Mouse (Mus musculus) 3134 (cell line): Measurements from ENCODE around the gene Pde10a.

Experiments used
- DNase-seq: peaks from one replicate; pipeline ENCODE4 v3.0.0-alpha.2; 2011; ENCODE audit warnings: low spot score; ENCODE audit not compliant: insufficient read length; ENCODE audit errors: extremely low read depth

Gene Pde10a

DNA sequence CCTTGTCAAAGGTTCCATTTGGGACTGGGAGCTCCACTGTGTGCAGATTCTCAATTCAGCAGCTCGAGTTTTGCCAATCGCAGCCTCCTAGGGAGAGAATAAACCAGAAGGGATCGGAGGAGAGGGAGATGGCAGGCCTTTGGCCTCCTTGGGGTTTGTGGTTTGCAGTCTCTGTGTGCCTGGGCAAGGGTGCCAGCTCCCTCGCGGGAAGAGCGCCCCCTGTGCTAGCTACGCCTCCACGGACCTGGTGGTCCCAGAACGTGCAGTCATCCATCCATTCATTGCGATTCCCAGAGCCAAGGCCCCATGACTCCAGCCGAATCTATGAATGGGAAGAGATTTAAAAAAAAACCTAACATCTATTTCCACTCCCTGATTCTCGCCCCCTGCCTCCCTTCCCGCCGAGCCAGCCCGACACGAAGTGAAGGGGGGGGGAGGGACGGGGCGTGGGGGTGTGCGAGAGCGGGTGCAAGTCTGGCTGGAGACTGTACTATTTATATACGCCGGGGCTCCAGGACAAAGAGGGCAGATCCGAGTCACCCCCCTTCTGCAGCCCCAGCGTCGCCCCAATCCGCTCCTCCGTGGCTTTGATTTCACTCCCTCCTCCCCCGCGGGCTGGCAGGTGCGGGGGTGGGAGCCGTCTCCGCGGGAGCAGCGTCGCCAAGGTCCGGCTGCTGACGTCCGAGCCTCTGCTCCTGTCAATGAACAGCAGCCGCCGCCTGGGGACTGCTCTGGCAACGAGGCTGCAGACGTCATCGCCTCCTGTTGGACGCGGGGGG is 596 bp upstream of the Pde10a start:
- no peak for DNase-seq

- no peak for DNase-seq
Measured at GRCm38 (mm10) chr17:8525971-8526740, 984 bp downstream of the Pde10a start.

DNA sequence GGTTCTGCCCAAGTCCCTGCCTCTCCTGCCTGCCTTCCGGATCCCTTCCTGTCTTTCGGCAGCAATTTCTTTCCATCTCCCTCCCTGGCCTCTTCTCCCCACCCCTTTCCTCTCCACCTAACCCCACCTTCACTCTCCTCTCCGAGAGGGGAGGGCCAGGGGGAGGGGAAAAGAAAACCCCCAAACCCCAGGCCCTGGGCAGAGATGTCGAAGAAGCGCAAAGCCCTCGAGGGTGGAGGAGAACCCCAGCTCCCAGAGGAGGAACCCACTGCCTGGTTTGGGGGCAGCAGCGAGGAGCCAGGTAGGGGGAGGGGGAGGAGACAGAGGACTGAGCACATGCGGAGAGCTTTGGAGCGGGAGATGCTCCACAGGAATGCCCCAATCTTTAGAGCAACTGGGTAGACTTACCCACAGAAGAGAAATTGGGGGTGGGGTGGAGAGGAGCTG is 1.7 kb downstream of the Pde10a start:
- no peak for DNase-seq

DNA sequence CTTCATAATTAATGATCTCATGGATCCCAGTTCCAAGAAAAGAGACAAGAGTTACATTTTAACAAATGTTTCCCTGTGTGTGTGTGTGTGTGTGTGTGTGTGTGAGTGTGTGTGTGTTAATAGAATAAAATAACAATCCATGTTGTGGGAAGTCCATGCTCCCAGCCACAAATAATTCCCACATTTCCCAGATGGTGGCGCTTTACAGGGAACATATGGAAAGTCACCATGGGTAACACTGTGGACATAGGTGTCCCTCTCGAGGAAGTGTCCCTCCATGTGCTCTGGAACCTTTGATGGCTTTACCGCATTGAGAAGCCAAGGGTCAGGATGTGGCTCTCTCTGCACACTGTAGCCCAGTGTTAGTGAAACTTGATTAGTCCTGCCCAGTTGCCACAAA is 3.5 kb downstream of the Pde10a start:
- no peak for DNase-seq

- no peak for DNase-seq
Measured at GRCm38 (mm10) chr17:8532609-8533008, 7.4 kb downstream of the Pde10a start.

DNA sequence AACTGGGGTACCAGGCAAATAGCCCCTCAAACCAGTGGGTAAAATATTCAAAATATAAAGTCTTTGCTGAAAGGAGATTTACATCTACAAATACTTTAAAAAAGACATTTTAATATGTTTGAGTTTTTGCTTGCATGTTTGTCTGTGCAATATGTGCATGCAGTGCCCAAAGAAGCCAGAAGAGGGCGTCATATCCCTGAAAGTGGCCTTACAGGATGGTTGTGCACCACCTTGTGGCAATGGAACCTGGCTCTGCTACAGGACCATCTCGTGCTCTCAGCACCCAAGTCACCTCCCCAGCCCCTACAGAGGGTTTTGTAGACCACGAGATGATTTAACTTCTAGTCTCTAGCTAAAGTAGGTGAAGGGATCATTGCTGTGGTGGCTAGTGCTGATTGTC is 8.7 kb downstream of the Pde10a start:
- DNase-seq = no peak

- no peak for DNase-seq
Measured at GRCm38 (mm10) chr17:8536522-8536921, 11.3 kb downstream of the Pde10a start.

- DNase-seq = no peak
Measured at GRCm38 (mm10) chr17:8538102-8538501, 12.9 kb downstream of the Pde10a start.

DNA sequence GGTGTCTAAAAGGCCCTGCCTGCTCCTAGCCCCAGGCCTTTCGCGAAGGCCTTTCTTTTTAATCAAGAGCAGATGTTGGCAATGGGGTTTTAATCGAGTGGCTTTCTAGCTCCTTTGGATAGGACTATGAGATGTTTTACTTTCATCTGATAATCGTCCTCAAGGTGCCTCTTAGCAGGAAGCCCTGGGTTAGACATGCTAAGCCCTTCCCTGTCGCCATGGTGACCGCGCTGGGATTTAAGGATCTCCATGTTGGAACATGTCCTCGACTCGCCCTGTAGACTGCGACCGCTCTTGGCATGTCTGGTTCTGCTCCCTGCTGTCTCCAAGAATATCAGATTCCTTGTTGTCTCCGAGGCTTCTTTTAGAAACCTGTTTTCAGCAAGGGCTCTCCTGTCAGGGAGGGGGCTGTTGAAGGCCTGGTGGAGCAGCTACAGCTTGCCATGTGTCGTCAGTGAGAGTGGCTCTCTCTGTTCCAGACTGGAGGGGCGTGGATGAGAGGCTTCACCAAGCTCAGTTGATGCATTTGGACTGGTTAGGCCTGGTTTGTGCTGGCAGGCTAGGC is 16.9 kb downstream of the Pde10a start:
- no peak for DNase-seq

DNA sequence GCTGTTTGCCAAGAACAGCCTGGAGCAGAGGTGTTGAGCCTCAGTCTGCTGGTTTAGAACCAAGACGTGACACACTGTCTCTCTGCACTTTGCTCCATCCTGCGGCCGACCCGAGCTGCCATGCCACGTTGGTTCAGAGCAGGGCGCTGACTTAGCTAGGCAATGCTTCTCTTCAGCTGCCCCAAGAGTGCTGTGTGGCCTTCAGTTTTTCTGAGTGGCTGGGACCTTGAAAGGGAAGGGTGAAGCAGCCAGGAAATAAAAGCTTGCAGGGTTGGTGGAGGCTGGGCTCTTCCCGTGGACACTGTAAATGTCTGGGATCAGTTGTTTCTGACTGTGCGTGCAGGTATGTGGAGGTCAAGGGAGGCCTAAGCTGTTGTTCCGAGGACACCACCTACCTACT is 21.2 kb downstream of the Pde10a start:
- DNase-seq = no peak

- no peak for DNase-seq
Measured at GRCm38 (mm10) chr17:8548733-8549132, 23.6 kb downstream of the Pde10a start.

GRCm38 (mm10) chr17:8551641-8552040 is 26.5 kb downstream of the Pde10a start:
- no peak for DNase-seq

DNA sequence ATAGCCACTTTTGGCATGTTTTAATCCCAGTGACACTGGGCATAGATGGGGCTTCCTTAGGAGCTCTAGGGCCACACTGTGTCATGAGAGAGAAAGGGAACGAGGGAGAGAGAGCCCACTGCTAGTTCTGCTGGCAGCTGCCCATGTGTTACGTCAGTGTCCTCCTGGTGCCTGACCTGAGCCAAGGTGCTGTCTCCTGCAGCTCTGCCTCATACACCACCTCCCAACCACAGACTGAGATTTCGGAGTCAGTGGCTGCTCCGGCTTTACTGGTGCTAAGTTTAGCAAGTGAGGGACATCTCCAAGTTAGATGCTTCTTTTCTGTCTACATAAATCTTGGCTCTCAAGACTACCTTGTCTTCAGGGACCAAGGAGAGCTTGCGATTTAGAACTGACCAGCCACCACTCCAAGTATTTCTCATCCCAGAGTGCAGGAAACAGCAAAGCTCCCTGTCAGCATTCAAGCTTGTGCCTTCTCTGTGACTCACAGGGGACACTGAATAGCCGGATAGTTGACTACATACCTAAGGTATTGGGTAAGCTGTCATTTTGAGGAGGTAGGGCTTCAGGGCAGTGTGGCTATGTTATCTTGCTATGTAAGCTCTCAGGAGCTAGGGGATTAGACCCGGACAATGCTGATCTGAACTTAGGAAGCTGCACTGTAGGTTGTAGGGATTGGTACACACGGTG is 27.3 kb downstream of the Pde10a start:
- DNase-seq = peak; percentile 16

DNA sequence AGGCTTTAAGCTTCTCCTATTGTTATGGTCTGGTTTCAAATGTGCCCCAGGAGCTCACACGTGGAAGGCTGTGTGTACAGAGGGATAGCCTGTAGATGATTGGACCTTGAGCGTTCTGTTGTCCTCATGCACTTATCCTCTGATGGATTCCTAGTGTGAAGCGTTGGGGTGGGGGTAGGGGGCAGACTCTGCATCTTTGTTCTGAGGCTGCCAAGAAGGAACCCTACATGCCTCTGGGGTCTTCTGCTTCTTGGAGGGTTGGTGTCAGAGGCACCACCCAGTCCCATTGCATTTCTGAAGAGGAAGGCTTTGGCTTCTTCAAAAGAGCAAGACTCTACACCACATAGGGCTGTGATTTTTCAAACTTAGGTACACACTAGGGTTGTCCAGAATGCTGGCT is 28.4 kb downstream of the Pde10a start:
- no peak for DNase-seq

DNA sequence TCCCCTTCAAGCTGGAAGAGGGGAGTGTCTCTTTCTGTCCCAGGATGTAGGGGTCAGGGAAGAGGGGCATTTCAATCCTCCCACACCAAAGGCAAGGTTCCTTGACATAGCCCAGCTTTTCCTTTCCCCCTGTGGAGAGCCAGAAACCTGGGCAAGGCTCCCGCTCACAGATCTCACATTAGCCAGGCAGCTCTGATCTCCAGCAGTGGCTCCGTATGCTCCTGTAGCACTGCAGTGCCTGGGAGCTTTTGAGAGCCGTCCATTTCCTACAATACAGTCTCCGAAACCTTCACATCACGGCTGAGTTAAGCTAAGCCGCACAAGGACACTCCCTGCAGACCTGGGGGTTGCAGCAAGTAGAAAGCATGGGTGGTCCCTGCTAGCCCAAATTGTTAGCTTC is 29.0 kb downstream of the Pde10a start:
- no peak for DNase-seq

- no peak for DNase-seq
Measured at GRCm38 (mm10) chr17:8555785-8556184, 30.6 kb downstream of the Pde10a start.

DNA sequence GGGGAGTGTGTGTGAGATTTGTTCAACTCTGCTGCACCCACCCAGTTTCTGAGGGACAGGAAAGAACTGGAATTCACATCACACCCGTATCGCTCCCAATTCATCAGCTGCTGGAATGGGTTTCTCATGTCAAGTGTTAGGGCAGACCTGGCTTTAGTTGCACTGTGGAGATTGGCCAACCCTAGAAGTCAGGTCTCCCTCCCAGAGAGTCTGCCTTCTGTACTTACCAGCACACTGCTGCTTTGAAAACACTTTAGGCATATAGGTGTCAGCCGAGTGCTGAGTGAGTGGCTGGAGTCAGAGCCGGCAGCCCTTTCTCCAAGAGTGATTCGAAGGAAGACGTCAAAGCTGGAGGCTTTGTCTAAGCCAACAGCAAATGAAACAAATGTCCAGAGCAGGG is 31.1 kb downstream of the Pde10a start:
- DNase-seq = no peak

- no peak for DNase-seq
Measured at GRCm38 (mm10) chr17:8557926-8558325, 32.8 kb downstream of the Pde10a start.

DNA sequence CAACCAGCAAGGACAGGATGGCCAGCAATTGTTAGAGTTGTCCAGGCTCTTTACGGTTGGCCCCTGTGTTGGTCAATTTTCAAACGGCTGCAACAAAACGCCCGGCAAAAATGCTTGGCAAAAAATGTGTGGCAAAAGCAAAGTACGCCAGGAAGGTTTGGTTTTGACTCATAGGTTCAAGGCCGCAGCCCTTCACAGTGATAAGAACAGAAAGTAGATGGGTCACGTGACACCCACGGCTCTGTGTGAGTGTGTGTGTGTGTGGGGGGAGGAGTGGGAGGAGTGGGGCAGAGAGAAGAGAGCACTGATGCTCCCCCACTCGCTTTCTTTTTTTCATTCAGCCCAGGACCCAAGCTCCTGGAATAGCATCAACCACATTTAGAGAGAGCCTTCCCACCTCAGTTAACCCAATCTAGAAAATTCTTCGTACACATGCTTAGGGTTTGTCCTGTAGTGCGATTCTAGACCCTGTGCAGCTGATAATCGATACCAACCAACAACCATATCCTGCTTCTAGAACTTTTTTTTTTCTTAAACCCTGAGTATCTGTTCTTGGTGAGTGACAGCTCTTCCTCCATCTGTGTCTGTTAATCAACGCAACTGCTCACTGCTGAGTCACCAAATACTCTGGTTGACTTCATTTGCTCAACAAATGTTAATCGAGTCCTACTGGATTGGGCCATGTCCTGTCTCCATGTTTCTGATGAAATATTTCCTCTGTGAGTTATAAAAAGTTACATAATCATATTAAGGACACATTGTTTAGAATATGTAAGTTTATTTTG is 37.1 kb downstream of the Pde10a start:
- DNase-seq = no peak

- no peak for DNase-seq
Measured at GRCm38 (mm10) chr17:8562886-8563280, 37.7 kb downstream of the Pde10a start.
